ENCODE assay signal across 7 mouse cellular contexts in genomic region chr6:30460750-30461446, GRCm38 (mm10). TPM values are rescaled to one million over a fixed set of nuclear protein-coding genes. Genes with fewer than 3 reads are reported as not detected.
A peak's percentile ranks its signal among the peaks of the same experiment; 100 is the strongest.
DNase-seq lines count a peak whose midpoint lies in the region; ATAC-seq and TF ChIP-seq lines count a peak whose summit lies in the region.

No protein-coding gene starts in this region.

- intact Hi-C loops in heart, postnatal 10 days (cut with DNase I), result loop anchor here (5.0 kb wide), 1 partner anchor 211 kb away; no protein-coding TSS in a partner anchor

- no peaks in the 10 kb centered on the region for H3K9me3 ChIP-seq in embryonic facial prominence, embryonic 12.5 days
- H3K9me3 ChIP-seq in neural tube, embryonic 13.5 days, result no peaks in the 10 kb centered on the region

- peak; percentile 92 for ATAC-seq in embryonic facial prominence, embryonic 12.5 days (ENCODE audit: insufficient number of reproducible peaks, insufficient read depth, low FRiP score, low TSS enrichment)
- peak; percentile 94 for ATAC-seq in neural tube, embryonic 13.5 days (ENCODE audit: low read depth)

- TF ChIP-seq POLR2A in liver, adult 2 months (IDR thresholded peaks at IDR 0.05; ENCODE audit: extremely low read depth, insufficient read depth, low read length), result no peak

- DNase-seq in c-Kit-positive CD71-positive TER-119-positive erythroid progenitor cells, embryonic 14.5 days (ENCODE audit: low spot score), result peak; percentile 17
- DNase-seq in heart, postnatal 10 days, result peak; percentile 57 to 62
- DNase-seq in kidney, postnatal 25 days, result peak; percentile 44 to 74
- peak; percentile 26 for DNase-seq in liver, adult 2 months (ENCODE audit: extremely low read depth, low read depth, low spot score)
- DNase-seq in yolk sac, embryonic 10.5 days (ENCODE audit: low spot score), result peak; percentile 93

- WGBS in embryonic facial prominence, embryonic 12.5 days, result 13% methylated on average over 19 of the region's 19 CpGs
- 42% methylated on average over 19 of the region's 19 CpGs for WGBS in liver, adult 2 months
- WGBS in neural tube, embryonic 13.5 days, result 14% methylated on average over 19 of the region's 19 CpGs

- peak overlapping the region; percentile 66 for H3K9ac ChIP-seq in embryonic facial prominence, embryonic 12.5 days
- no peak overlapping the region for H3K9ac ChIP-seq in liver, adult 2 months (ENCODE audit: low read depth, low read length)
- peak overlapping the region; percentile 80 for H3K9ac ChIP-seq in neural tube, embryonic 13.5 days

- H3K4me2 ChIP-seq in embryonic facial prominence, embryonic 12.5 days (replicated peaks), result peak overlapping the region; percentile 58
- peak overlapping the region; percentile 68 for H3K4me2 ChIP-seq in neural tube, embryonic 13.5 days

- H3K79me2 ChIP-seq in liver, adult 2 months (ENCODE audit: control insufficient read depth, insufficient read depth, low read length), result no peaks in the 10 kb centered on the region

- peaks cover 34% of the 10 kb centered on the region for H3K4me1 ChIP-seq in embryonic facial prominence, embryonic 12.5 days
- peaks cover 8% of the 10 kb centered on the region for H3K4me1 ChIP-seq in liver, adult 2 months (ENCODE audit: control insufficient read depth, insufficient read depth, low read length)
- peaks cover 35% of the 10 kb centered on the region for H3K4me1 ChIP-seq in neural tube, embryonic 13.5 days (replicated peaks)

- H3K27me3 ChIP-seq in embryonic facial prominence, embryonic 12.5 days, result no peaks in the 10 kb centered on the region
- no peaks in the 10 kb centered on the region for H3K27me3 ChIP-seq in liver, adult 2 months (ENCODE audit: control insufficient read depth, insufficient read depth, low read length)
- no peaks in the 10 kb centered on the region for H3K27me3 ChIP-seq in neural tube, embryonic 13.5 days

- no peaks in the 10 kb centered on the region for H3K36me3 ChIP-seq in embryonic facial prominence, embryonic 12.5 days
- no peaks in the 10 kb centered on the region for H3K36me3 ChIP-seq in liver, adult 2 months (ENCODE audit: control insufficient read depth, insufficient read depth, low read length)
- no peaks in the 10 kb centered on the region for H3K36me3 ChIP-seq in neural tube, embryonic 13.5 days

- TF ChIP-seq CTCF in liver, adult 2 months (IDR thresholded peaks at IDR 0.05; ENCODE audit: low read depth, low read length), result no peak

- H3K4me3 ChIP-seq in embryonic facial prominence, embryonic 12.5 days, result 0 out of 2 replicates have a peak overlapping the region, but pooled peaks have one; percentile 7
- H3K4me3 ChIP-seq in liver, adult 2 months (ENCODE audit: insufficient read depth, low read depth, low read length), result no peak overlapping the region
- peak overlapping the region; percentile 7; the same call in 1 of the 2 replicates for H3K4me3 ChIP-seq in neural tube, embryonic 13.5 days

- peak overlapping the region; percentile 99 for H3K27ac ChIP-seq in embryonic facial prominence, embryonic 12.5 days
- no peak overlapping the region for H3K27ac ChIP-seq in liver, adult 2 months (replicated peaks; ENCODE audit: insufficient read depth, low read depth, low read length)
- H3K27ac ChIP-seq in neural tube, embryonic 13.5 days (replicated peaks), result peak overlapping the region; percentile 96

RNA-seq across cellular contexts. Expression of gene Tmem209, which starts 48.7 kb away (rescaled TPM):
- polyA plus RNA-seq in embryonic facial prominence, embryonic 12.5 days (2016; fragmentation: Nextera tagmentation; extraction: Ambion mirVana), result 37.8 and 38.6 TPM in 2 replicates
- total RNA-seq in heart, postnatal 10 days (2021), result 10 to 100 TPM; 12.0 to 13.3 TPM
- 9.2 and 12.0 TPM in 2 replicates for total RNA-seq in liver, adult 2 months (2014; rRNA removed)
- 18.4 and 23.5 TPM in 2 replicates for polyA plus RNA-seq in liver, adult 2 months (2012; rRNA removed)
- polyA plus RNA-seq in neural tube, embryonic 13.5 days (2015; fragmentation: Nextera tagmentation; extraction: Ambion mirVana), result 28.3 and 28.4 TPM in 2 replicates

RNA-seq across cellular contexts. Expression of gene Ssmem1, which starts 48.8 kb away (rescaled TPM):
- 0.14 and 0.33 TPM in 2 replicates for polyA plus RNA-seq in embryonic facial prominence, embryonic 12.5 days (2016; fragmentation: Nextera tagmentation; extraction: Ambion mirVana)
- total RNA-seq in heart, postnatal 10 days (2021), result not detected
- 0.20 TPM in 1 of 2 replicates, not detected in the other for total RNA-seq in liver, adult 2 months (2014; rRNA removed)
- polyA plus RNA-seq in liver, adult 2 months (2012; rRNA removed), result not detected in 2 replicates
- polyA plus RNA-seq in neural tube, embryonic 13.5 days (2015; fragmentation: Nextera tagmentation; extraction: Ambion mirVana), result not detected in 2 replicates

RNA-seq across cellular contexts. Expression of gene Klhdc10, which starts 59.2 kb away (rescaled TPM):
- polyA plus RNA-seq in embryonic facial prominence, embryonic 12.5 days (2016; fragmentation: Nextera tagmentation; extraction: Ambion mirVana), result 44.0 and 46.0 TPM in 2 replicates
- 10 to 100 TPM; 68.3 to 70.4 TPM for total RNA-seq in heart, postnatal 10 days (2021)
- total RNA-seq in liver, adult 2 months (2014; rRNA removed), result 18.8 and 25.0 TPM in 2 replicates
- 18.9 and 19.0 TPM in 2 replicates for polyA plus RNA-seq in liver, adult 2 months (2012; rRNA removed)
- 27.8 and 31.4 TPM in 2 replicates for polyA plus RNA-seq in neural tube, embryonic 13.5 days (2015; fragmentation: Nextera tagmentation; extraction: Ambion mirVana)

Comparison
In these comparisons a context has a peak if more than half of its experiments do, and no peak if none do; other contexts are left out.
1. DNase-seq: peak in every context shown above with its lines; median percentile 93 in yolk sac, embryonic 10.5 days; 60 in heart, postnatal 10 days; 59 in kidney, postnatal 25 days; 26 in liver, adult 2 months; 17 in c-Kit-positive CD71-positive TER-119-positive erythroid progenitor cells, embryonic 14.5 days.